Mouse (Mus musculus) olfactory bulb, adult 2 months (tissue): ENCODE data around the gene Anks1b.

ENCODE experiments used
- CTCF ChIP-seq: fragments of 200-500 bp; IDR thresholded peaks from 2 replicates; pipeline ENCODE4 v1.5.1; 2012; ENCODE audit warnings: low read depth, mild to moderate bottlenecking, low read length, moderate library complexity; ENCODE audit not compliant: insufficient read depth
- POLR2A ChIP-seq: fragments of 200-500 bp; IDR thresholded peaks from 2 replicates; pipeline ENCODE4 v1.6.1; 2012; ENCODE audit warnings: mild to moderate bottlenecking, low read depth, low read length, moderate library complexity; ENCODE audit not compliant: insufficient read depth

- TF ChIP-seq CTCF (no peak), POLR2A (peak; percentile 5)
Observed at GRCm38 (mm10) chr10:89873146-89873950, at the start of gene Anks1b.
